Mouse (Mus musculus) olfactory bulb, adult 2 months (tissue): ENCODE results near the gene Galnt7. TPM values are rescaled to one million over a fixed set of nuclear protein-coding genes. Genes with fewer than 3 reads are reported as not detected.
A peak's percentile ranks its signal among the peaks of the same experiment; 100 is the strongest.

Experiments
- H3K27ac ChIP-seq: fragments of 200-500 bp; 2 replicates; pipeline ENCODE4 v1.5.1; 2012; ENCODE audit warnings: low read depth, low read length; ENCODE audit not compliant: insufficient read depth
- H3K4me1 ChIP-seq: fragments of 200-500 bp; 2 replicates; pipeline ENCODE4 v1.6.1; 2012; ENCODE audit warnings: low read length; ENCODE audit not compliant: control insufficient read depth, insufficient read depth
- H3K4me3 ChIP-seq: fragments of 200-500 bp; 2 replicates; pipeline ENCODE4 v1.5.1; 2012; ENCODE audit warnings: mild to moderate bottlenecking, low read depth, low read length, moderate library complexity; ENCODE audit not compliant: insufficient read depth
- CTCF ChIP-seq: fragments of 200-500 bp; IDR thresholded peaks from 2 replicates; pipeline ENCODE4 v1.5.1; 2012; ENCODE audit warnings: low read depth, mild to moderate bottlenecking, low read length, moderate library complexity; ENCODE audit not compliant: insufficient read depth
- POLR2A ChIP-seq: fragments of 200-500 bp; IDR thresholded peaks from 2 replicates; pipeline ENCODE4 v1.6.1; 2012; ENCODE audit warnings: mild to moderate bottlenecking, low read depth, low read length, moderate library complexity; ENCODE audit not compliant: insufficient read depth
- WGBS: fragments of 180-500 bp; shearing (Covaris S2); methylation state at CpG from one replicate; pipeline ENCODE4 v1.1.7; 2018; 5-methylcytosine and 5-hydroxymethylcytosine counted together
- polyA plus RNA-seq: library from polyadenylated mRNA; stranded (reverse); fragments of >200 nt; gene quantifications from 2 replicates; pipeline ENCODE4 v1.2.4, GENCODE M21; 2012; ENCODE audit warnings: low replicate concordance; ENCODE audit not compliant: missing spikeins, insufficient read depth, insufficient read length

The Galnt7 gene
- polyA plus RNA-seq, 1 experiment, result not detected

GRCm38 (mm10) chr8:57651689-57652455 is 960 bp downstream of the Galnt7 start:
- Histone ChIP-seq H3K4me3 (peak overlapping the region; percentile 79), H3K4me1 (peaks cover 15% of the 10 kb centered on the region), H3K27ac (peak overlapping the region; percentile 83)
- TF ChIP-seq CTCF, result no peak
- no peak for TF ChIP-seq POLR2A
- WGBS, result under 1% methylated on average over 90 of the region's 91 CpGs

GRCm38 (mm10) chr8:57651357-57651688 is 1.5 kb downstream of the Galnt7 start:
- Histone ChIP-seq H3K27ac (no peak overlapping the region), H3K4me1 (peaks cover 15% of the 10 kb centered on the region), H3K4me3 (peak overlapping the region; percentile 79)
- WGBS, result under 1% methylated on average over 8 of the region's 8 CpGs
- TF ChIP-seq POLR2A, result no peak
- TF ChIP-seq CTCF, result no peak

GRCm38 (mm10) chr8:57650216-57650615 is 2.6 kb downstream of the Galnt7 start:
- Histone ChIP-seq H3K4me1 (peaks cover 15% of the 10 kb centered on the region), H3K4me3 (no peak overlapping the region), H3K27ac (no peak overlapping the region)
- TF ChIP-seq CTCF, result no peak
- no peak for TF ChIP-seq POLR2A
- 92% methylated on average over 6 of the region's 6 CpGs for WGBS

GRCm38 (mm10) chr8:57647566-57647965 is 5.3 kb downstream of the Galnt7 start:
- H3K4me1 ChIP-seq, result peaks cover 11% of the 10 kb centered on the region; the same call in 1 of the 2 replicates
- H3K4me3 ChIP-seq, result no peak overlapping the region
- 52% methylated on average over 3 of the region's 3 CpGs for WGBS
- H3K27ac ChIP-seq, result no peak overlapping the region
- TF ChIP-seq CTCF (no peak), POLR2A (no peak)

- peaks cover 9% of the 10 kb centered on the region; the same call in 1 of the 2 replicates for H3K4me1 ChIP-seq
- no peak overlapping the region for H3K4me3 ChIP-seq
- H3K27ac ChIP-seq, result no peak overlapping the region
- WGBS, result 90% methylated on average over 6 of the region's 6 CpGs
- TF ChIP-seq POLR2A (no peak), CTCF (no peak)
Observed at GRCm38 (mm10) chr8:57644281-57644680, 8.6 kb downstream of the Galnt7 start.

- Histone ChIP-seq H3K4me3 (no peak overlapping the region), H3K4me1 (peaks cover 9% of the 10 kb centered on the region; the same call in 1 of the 2 replicates), H3K27ac (no peak overlapping the region)
- TF ChIP-seq CTCF (no peak), POLR2A (no peak)
- whole genome bisulfite sequencing, result 66% methylated on average over 5 of the region's 5 CpGs
Observed at GRCm38 (mm10) chr8:57642722-57643121, 10.1 kb downstream of the Galnt7 start.

- Histone ChIP-seq H3K4me3 (no peak overlapping the region), H3K27ac (no peak overlapping the region), H3K4me1 (peaks cover 6% of the 10 kb centered on the region; the same call in 1 of the 2 replicates)
- WGBS, result 64% methylated on average over 6 of the region's 6 CpGs
- TF ChIP-seq CTCF (no peak), POLR2A (no peak)
Observed at GRCm38 (mm10) chr8:57638925-57639324, 13.9 kb downstream of the Galnt7 start.

- Histone ChIP-seq H3K4me1 (peaks cover 6% of the 10 kb centered on the region; the same call in 1 of the 2 replicates), H3K4me3 (no peak overlapping the region), H3K27ac (no peak overlapping the region)
- TF ChIP-seq CTCF (no peak), POLR2A (no peak)
- WGBS, result 77% methylated on average over 15 of the region's 15 CpGs
Observed at GRCm38 (mm10) chr8:57637599-57638280, 15.1 kb downstream of the Galnt7 start.

- no peak overlapping the region for H3K27ac ChIP-seq
- WGBS, result 83% methylated on average over 11 of the region's 11 CpGs
- no peak overlapping the region for H3K4me3 ChIP-seq
- TF ChIP-seq CTCF, result no peak
- TF ChIP-seq POLR2A, result no peak
- H3K4me1 ChIP-seq, result peaks cover 6% of the 10 kb centered on the region; the same call in 1 of the 2 replicates
Observed at GRCm38 (mm10) chr8:57636698-57637097, 16.1 kb downstream of the Galnt7 start.
